Mouse (Mus musculus) frontal cortex, postnatal 14 days (tissue): Measurements from ENCODE around the gene Epha7.
A peak's percentile ranks its signal among the peaks of the same experiment; 100 is the strongest.

Experiments used
- DNase-seq, 2 experiments: peaks; one replicate each; pipeline ENCODE4 v3.0.0; 2022; ENCODE audit warnings: low spot score in 2 of 2

The Epha7 gene

DNA sequence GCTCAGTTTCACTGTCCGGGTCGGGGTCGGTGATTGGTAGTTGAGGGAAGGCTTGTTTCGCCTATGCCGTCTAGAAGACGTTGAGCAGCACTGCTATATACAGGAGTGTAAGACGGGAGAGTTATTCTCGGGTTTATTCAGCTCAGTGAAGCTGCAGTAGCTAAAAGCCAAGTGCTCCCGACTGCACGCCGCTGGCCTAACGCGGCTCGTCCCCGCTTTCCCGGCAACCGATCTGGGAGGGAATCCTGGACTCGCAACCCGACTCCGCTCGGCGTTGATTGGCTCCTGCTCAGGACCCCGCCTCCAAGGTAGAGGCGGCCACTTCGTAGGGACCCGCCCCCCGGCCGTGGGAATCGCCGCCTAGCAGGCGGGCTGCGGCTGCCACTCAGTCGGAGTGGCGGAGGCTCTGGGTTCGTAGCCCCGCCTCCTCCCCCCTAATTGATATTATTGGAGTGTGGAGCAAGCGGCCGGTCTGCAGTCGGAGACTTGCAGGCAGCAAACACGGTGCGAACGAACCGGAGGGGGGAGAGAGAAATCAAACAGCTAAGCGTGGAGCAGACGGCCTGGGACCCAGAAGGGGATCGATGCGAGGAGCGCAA is at the start of gene Epha7:
Gene Epha7, plus strand, starts transcription at position 441 of the 599 bp plus-strand sequence.
- DNase-seq: peak; percentile 92 to 93

DNA sequence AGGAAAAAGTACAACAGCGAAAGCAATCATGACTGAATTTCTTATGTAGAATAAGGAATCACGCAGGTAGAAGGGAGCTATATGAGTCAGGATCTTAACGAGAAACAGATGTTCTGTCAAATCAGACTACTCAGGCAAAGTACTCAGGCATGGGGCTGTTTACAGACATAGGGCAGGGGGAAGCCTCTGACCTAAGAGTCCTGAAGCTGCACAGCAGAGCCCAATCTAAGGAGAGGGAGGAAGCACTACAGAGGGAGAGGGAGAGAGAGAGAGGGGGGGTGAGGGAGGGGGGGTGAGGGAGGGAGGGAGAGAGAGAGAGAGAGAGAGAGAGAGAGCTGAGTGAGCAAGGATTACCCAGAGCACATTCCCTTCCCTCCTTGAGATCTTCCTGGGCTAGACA is 29.0 kb upstream of the Epha7 start:
- DNase-seq: no peak

DNA sequence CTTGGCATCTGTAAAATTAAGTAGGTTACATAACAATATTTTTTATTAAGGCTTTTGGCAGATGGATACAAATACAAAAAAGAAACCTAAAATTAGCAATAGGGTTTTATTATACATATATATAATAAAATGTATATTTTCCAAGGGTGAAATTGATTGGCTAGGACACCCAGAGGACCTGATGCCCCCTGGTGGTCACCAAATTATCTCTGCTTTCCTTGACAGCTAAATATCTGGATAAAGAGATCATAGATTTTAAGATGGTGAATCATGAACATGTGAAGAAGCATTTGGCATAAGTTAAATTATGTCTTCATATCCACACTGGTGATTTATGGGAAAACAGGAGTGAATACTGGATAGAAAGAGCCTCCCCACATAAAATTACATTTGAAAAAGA is 4.1 kb upstream of the Epha7 start:
- DNase-seq: no peak

DNA sequence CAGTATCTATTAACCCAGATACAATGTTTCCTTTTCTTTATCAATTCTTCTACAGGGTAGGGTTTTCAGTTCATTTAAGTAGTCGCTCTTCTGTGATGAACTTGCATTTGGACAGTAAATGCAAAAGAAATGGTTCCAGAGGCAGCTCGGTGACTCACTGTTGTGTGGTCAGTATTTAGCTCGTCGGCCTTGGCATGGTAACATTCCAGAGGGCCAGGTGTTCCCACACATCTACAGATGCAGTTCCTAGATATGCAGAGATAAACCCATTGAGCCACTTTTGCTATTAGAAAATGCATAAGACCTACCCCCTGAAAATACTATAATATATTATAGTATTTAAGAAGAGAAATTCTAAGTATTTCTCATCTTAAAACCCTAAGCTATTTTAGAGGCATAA is 3.2 kb upstream of the Epha7 start:
- DNase-seq: no peak

DNA sequence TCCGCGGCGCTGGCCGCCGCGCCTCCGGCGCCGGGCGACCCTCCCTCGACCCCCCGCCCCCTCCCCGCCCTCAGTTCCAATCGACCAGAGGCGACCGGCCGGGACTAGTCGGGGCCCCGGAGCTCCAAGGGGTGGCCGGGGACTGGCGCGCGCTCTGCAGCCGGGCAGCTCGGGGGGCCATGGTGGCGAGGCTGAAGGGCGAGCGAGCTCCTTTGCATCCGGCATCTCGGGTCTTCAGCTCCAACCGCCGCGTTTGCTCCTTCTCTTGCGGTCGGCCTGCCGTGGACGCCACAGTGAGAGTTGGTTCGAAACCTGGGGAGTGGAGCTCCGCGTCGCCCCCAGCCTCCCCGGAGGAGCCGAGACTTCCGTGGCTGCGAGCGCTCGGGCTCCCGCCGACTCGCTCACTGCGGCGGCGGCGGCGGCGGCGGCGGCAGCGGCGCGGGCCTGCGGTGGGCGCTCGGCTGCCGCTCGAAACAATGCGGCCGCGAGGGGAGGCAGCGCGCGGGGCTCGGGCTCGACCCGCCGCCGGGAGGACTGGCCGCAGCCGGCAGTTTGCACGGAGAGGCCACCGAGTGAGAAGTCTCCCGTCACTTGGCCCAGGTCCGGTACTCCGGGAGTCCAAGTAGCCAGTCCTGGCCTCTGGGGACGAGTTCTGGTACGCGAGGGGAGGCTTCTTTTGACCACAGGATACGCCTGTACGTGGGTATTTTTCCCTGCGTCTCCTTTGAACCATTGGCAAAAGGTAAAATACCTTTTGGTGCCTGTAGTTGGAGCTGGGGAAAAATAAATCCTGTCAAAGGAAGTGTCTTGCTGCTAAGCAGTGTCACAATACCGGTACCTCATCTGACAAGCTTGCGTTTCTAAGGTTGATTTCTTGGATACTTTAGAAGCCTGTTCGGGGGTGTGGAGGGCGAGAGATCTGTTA is 882 bp downstream of the Epha7 start:
- peak; percentile 22 to 27 for DNase-seq

DNA sequence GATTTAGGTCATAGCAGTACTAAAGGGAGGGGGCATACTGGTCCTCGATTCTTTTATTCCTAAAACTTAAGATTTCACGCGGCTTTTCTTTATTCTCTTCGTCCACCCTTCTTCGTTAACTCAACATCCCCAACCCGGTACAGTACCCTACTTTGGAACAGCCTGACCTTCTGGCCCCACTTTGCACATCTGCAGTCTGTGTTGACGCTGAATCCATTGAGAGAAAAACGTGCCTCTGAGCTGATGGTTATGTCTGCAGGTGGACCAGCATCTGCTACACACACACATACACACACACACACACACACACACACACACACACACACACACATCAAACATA is 1.5 kb downstream of the Epha7 start:
- no peak for DNase-seq

DNA sequence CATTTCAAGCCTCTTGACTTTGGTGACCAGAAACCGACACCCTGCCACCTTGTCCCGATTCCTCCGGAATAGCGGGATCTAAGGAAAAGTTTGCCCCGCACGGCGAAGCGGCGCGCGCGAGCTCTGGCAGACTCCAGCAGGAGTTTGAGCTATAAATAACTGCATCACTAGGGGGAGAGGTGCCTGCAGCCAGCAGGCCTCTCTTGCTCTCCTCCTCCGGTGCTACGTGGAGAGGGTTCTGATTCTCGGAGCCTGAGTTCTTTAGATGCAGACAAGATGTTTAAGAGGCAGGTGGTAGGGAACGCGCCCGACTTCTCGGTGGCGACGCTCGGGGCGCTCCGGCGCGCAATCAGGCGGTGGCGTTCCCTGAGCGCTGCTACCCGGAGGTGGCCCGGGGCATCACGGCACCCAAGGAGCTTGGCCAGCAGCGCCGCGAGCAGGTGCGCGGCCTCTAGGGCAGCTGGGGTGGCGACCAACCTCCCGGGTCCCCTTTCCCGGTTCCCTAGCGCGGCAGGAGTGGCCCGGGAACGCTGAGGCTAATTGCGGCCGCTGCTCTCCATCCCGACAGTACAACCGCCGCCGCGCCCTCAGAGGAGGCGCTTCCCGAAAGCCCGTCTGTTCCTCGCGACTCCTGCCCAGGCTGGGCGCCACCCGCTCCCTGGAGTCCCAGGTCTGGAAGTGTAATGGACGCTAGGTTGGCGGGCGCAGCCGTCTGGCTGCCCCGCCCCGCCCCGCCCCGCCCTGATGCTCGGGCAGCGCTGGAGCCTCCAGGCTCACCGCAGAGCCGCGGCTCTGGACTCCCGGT is 2.1 kb downstream of the Epha7 start:
- DNase-seq: peak; percentile 37 to 43

DNA sequence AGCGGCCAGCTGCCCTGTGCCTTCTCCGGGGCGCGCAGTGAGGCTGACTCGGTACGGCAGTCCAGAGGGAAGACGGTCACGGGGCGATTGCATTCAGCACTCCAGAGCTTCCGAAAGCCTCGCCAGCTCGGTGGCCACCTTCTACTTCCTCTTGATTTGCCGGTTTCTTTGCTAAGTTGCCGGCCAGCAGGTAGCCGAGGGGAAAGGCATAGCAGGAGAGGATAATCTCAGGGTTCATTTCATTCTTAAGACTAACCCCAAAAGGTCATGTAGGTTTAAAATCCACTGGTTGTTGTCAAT is 2.6 kb downstream of the Epha7 start:
- DNase-seq: peak in 1 of 2 experiments; percentile 10

DNA sequence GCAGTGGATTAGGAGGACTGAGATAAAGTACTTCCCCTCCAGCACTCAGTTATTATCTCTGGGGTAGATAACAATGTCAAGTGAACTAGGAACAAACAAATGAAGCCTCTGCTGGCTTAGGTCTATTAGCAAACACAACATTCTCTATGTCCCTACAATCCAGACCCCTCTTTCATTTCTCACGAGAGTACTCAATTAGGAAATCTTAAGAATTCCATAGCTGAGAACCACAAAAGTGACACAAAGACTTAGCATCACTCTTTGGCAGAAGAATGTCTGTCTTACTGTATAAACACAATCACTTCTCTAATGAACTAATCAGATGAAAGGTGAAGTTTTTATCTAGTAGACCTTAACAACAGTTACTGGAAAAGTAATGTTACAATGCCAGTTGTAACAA is 10.7 kb downstream of the Epha7 start:
- no peak for DNase-seq

DNA sequence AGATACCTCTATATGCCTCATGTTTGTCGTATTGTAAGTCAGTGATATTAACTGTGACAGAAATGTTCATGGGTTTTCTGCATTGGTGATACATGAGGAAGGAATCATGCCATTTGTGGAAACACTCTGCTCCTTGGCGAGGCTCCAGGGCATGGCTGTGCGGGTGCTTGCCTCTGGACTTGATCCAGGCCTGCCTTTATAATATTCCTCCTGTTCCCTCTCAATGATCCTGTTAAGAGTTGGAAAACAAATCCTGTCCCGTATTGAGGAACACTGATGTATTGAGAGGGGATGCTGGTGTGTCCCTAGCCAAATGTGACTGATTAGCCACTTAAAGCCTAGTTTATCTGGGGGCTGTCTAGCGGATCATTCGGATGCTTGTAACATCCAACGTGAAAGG is 11.7 kb downstream of the Epha7 start:
- DNase-seq: no peak

DNA sequence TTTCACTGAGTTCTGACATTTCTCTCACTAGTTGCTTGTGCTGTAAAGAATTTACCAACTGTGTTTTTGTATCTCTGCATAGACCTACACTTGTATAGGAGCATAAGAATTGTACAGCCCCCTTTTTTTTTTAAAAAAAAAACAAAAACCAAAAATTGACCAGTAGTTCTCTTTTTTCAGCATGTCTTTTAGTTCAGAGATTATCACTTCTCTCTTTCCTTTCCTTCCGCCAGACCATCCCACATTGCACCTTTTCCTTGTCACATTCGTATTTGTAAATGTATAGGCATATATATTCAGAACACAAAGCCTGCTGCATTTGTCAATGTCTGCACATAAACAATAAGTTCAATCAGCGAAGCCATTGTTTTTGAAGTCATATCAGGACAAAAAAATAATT is 24.7 kb downstream of the Epha7 start:
- no peak for DNase-seq

DNA sequence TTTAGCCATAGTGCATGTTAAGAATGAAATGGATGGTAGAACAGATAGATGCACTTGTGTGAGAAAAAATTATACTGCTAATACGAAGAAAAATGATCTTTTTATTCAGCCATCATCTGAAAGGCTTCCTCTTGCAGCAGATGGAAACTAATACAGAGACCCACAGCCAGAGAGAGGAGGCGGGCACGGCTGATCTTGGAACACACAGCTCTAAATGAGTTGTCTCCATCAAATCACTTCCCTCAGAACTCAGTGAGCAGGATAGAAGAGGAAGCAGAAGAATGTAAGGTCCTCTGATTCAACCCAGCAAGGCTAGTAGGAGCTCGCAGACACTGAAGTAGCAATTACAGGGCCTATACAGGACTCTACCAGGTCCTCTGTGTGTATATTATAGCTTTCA is 33.4 kb downstream of the Epha7 start:
- DNase-seq: no peak

DNA sequence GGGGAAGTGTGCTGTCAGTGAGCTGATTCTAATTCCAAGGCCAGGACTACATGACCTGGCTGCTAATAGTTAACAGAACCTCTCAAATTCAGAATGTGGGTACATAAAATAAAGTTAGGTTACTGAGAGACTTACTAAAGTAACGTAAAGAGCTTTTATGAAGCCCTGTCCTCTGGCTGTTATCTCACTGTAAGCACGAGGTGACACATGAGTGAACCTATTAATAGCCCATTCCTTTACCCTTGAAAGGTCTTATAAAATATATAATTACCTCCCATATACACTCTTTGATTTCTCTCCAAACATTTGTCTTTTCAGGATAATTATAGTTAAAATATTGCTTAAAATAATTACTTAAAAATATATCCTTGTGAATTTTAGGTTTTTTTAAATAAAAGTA is 37.5 kb downstream of the Epha7 start:
- no peak for DNase-seq

DNA sequence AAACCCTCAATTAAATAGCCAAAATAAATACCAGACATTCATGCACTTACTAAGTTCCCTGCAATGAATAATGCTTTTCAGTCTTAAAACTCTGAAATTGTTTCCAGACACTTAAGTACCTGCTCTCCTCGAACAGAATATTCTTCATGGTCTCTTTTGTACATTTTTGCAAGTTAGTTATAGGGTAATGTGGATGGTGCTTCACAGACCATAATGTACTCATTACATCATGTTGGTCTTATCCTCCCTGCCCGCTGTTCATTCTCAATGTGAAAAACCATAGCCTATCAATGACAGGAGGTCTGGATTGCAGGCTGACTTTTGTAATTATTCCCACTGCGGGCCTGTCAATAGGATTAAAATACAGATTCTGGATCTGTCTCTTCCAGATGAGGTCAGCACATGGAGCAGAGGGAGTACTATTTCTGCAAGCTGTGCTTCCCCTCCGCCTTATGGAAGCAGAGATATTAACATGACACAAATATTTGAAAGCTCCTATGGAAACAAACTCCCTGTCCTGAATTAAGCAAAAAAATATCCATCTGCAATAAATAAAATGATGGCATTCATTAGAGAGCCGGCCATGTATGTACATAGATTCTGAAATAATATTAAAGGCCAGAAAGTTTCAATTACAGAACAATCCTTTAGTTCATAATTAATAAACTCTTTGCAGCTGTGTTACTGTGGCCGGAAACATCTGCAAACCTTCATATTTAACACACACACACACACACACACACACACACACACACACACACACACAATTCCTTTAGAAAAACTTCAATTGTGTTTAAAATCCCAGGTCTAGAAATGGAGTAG is 50.1 kb downstream of the Epha7 start:
- DNase-seq: no peak

DNA sequence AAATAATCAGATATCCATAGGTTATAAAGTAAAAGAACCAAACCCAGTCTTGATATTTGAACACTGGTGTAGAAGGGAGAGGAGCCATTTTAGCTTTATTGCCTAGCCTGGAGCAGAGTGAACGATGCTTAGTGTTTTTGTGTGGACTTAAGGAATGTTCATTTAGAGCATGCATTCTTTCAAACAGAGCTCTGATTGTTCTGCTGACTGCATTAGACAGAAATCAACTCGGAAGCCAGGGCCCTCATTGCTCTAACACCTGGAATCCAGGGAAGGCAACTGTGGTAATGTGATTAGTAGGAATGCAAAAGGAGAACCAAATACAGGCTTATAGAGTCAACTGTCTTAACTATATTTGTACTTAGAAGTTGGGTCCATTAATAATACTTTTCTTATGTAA is 53.5 kb downstream of the Epha7 start:
- no peak for DNase-seq

DNA sequence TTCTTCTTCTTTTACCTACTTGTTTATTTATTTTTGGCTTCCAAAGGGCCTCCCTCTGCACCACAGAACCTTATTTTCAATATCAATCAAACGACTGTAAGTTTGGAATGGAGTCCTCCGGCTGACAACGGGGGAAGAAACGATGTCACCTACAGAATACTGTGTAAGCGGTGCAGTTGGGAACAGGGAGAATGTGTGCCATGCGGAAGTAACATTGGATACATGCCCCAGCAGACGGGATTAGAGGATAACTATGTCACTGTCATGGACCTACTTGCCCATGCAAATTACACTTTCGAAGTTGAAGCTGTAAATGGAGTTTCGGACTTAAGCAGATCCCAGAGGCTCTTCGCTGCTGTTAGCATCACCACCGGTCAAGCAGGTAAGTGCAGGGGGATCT is 58.7 kb downstream of the Epha7 start:
- DNase-seq: no peak

DNA sequence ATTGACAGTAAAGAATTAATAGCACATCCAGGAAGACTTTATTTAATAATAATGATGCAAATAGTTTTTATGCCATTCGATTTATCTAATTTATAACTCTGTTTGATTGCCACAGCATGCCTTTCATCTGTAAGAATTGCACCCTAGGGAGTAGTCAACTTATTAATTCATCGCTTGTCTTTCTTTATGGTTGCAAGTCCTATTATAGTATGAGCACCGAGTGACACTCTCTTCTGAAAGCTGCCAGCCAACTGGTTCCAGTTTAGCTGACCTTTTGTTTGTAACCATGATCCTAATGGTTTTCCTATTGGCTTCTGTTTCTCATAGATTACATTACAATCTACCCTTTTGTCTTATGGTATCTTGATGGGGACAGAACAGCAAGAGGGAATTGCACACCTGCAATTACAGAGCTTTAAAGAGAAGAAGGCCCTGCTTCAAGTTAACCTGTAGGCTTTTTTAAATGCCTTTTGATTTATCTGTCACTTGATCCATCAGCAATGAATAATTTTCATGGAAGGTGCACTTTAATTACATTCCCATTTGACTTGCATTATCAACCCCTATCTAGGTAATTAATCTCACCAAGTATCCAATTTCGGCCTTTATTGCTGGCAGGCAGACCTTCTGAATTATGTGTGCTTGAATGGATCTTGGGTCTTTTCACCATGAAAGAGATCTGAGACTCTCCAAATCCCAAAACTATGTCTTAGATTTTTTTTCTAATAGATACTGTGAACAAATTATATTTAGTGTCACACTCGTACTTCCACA is 68.5 kb downstream of the Epha7 start:
- DNase-seq: no peak

DNA sequence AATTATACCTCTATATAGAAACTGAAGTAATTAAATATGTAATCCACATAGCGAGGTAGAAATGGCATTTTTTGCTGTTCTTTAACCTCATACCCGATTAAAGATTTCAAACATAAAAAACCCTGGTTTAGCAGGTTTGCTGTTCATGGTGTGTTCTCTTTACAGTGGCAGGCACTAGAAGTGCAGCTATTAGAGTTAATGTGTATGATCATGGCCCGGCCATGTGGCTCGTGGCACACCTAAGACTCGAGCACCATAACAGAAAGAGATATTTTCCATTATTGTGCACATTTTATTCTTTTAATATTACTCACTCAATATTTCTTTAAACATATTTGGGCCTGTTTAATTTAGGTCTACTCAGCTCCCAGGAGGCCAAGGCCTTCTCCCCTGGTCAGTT is 76.7 kb downstream of the Epha7 start:
- no peak for DNase-seq

DNA sequence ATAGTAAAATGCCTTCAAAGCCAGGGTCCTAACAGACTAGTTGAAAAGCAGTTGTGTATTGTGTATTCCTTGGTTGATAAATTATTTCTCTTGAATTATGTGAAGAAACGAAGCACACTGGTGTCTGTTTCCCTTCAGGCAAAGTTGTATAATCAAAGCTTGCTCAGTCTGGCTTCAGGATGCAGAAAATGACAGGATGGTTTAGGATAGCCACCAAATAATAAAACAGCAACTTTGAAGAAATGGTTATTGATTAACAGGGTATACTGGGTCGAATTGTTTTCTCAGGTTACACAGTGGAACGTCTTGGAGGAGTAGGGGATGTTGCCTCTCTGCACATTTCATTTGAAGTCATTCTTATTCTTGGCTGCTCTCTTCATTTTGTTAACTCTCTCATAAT is 77.2 kb downstream of the Epha7 start:
- no peak for DNase-seq

DNA sequence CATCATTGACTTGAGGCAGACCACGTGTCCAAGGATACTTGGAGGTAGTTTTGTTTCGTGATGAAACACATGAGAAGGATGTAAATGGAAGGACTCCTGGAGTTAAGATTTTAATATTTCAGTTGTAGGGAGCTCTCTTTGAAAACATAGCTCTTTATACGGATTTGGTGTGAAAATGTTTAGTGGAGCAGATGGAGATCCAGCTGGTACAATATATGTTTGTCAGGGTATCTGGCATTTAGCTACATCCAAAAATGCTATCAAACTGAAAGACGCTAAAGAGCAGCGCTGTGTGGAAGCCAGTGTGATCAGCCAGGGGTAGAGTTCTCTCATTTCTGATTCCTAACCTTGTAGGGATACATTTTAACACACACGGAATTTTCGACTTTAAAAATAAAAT is 82.5 kb downstream of the Epha7 start:
- no peak for DNase-seq

DNA sequence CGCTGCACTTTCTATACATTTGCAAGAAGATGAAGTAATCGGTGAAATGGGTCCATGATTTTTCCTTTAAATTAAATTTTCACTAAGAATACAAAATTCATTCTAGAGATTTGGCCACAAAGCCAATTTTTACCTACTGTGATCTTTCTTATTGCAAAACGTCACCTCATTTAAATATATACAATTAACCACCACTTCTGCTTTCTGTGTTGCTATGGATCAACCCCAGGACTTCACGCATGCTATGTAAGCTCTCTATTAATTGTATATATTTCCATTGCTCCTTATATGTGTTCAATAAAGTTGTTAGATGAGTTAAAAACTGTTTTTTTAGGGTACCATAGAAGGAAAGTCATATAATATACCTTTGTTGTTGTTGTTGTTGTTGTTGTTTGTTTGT is 86.4 kb downstream of the Epha7 start:
- DNase-seq: no peak
